Mouse (Mus musculus) CH12.LX (cell line): ENCODE data around the gene Olfr96. TPM values are rescaled to one million over a fixed set of nuclear protein-coding genes. Genes with fewer than 3 reads are reported as not detected.
A peak's percentile ranks its signal among the peaks of the same experiment; 100 is the strongest.

ENCODE experiments used
- DNase-seq: peaks from one replicate; pipeline ENCODE4 v3.0.0-alpha.2; 2013; ENCODE audit errors: extremely low read depth
- H3K27ac ChIP-seq: 2 replicates; pipeline ENCODE4 v1.5.1; 2012; ENCODE audit warnings: low read depth, mild to moderate bottlenecking, control low read depth, moderate library complexity; ENCODE audit not compliant: insufficient read depth
- H3K27me3 ChIP-seq: replicated peaks from 2 replicates; pipeline ENCODE3; 2012; ENCODE audit warnings: inconsistent platforms
- H3K36me3 ChIP-seq, 2 experiments: replicated peaks in 1 of 2; 2 replicates each; pipeline versions ENCODE3 to v1.6.1; 2012; ENCODE audit warnings: inconsistent platforms in 1 of 2, low read length in 1 of 2, mild to moderate bottlenecking in 1 of 2, mixed read lengths in 1 of 2, moderate library complexity in 1 of 2; ENCODE audit not compliant: control insufficient read depth in 1 of 2, insufficient read depth in 1 of 2
- H3K4me1 ChIP-seq, 2 experiments: 2 replicates each; pipeline ENCODE4 v1.6.1; 2012; ENCODE audit warnings: inconsistent platforms in 1 of 2, moderate library complexity in 1 of 2; ENCODE audit not compliant: insufficient read depth in 2 of 2, control insufficient read depth in 1 of 2
- H3K4me2 ChIP-seq: 2 replicates; pipeline ENCODE4 v1.6.1; 2012; ENCODE audit warnings: low read depth, mild to moderate bottlenecking, control low read depth; ENCODE audit not compliant: poor library complexity, insufficient read depth, severe bottlenecking
- H3K4me3 ChIP-seq, 3 experiments: fragments of 150-350 bp in 1 of 3; sonication (generic) in 1 of 3; replicated peaks in 1 of 3; 2 replicates each; pipeline versions ENCODE3 to v1.5.1; 2011 to 2012; ENCODE audit warnings: low read depth in 2 of 3, low read length in 2 of 3, mild to moderate bottlenecking in 2 of 3, moderate library complexity in 2 of 3, control low read depth in 1 of 3, improper control_type of control experiment in 1 of 3, inconsistent platforms in 1 of 3, mixed read lengths in 1 of 3; ENCODE audit not compliant: poor library complexity in 1 of 3
- H3K79me2 ChIP-seq: replicated peaks from 2 replicates; pipeline ENCODE4 v1.6.1; 2012; ENCODE audit warnings: mild to moderate bottlenecking, moderate library complexity; ENCODE audit not compliant: control insufficient read depth, poor library complexity, insufficient read depth, severe bottlenecking; ENCODE audit errors: extremely low read depth
- H3K9ac ChIP-seq: 2 replicates; pipeline ENCODE4 v1.6.1; 2012; ENCODE audit warnings: low read depth, mild to moderate bottlenecking, control low read depth, moderate library complexity; ENCODE audit not compliant: insufficient read depth
- H3K9me3 ChIP-seq: replicated peaks from 2 replicates; pipeline ENCODE3; 2012; ENCODE audit warnings: low read length, inconsistent platforms, mixed read lengths
- BHLHE40 ChIP-seq: IDR thresholded peaks from 2 replicates; pipeline ENCODE4 v1.6.1; 2011; ENCODE audit warnings: mild to moderate bottlenecking, low read depth, low read length, improper control_type of control experiment
- CHD2 ChIP-seq: IDR thresholded peaks from 2 replicates; pipeline ENCODE4 v1.6.1; 2011; ENCODE audit warnings: low read length, improper control_type of control experiment
- CTCF ChIP-seq, 2 experiments: IDR thresholded peaks in 1 of 2; conservative IDR thresholded peaks in 1 of 2; 2 replicates each; pipeline ENCODE4 v1.5.1; 2011 to 2012; ENCODE audit warnings: low read depth in 2 of 2, low read length in 2 of 2, improper control_type of control experiment in 1 of 2, inconsistent platforms in 1 of 2, mild to moderate bottlenecking in 1 of 2, moderate library complexity in 1 of 2
- E2F4 ChIP-seq: IDR thresholded peaks from 2 replicates; pipeline ENCODE4 v1.6.1; 2011; ENCODE audit warnings: low read depth, low read length, improper control_type of control experiment; ENCODE audit not compliant: insufficient replicate concordance
- ELF1 ChIP-seq: IDR thresholded peaks from 2 replicates; pipeline ENCODE4 v1.6.1; 2014; ENCODE audit warnings: low read depth, mild to moderate bottlenecking, inconsistent platforms, low read length, improper control_type of control experiment
- EP300 ChIP-seq: IDR thresholded peaks from 2 replicates; pipeline ENCODE4 v1.6.1; 2011; ENCODE audit warnings: low read length, improper control_type of control experiment
- ETS1 ChIP-seq: conservative IDR thresholded peaks from 2 replicates; pipeline ENCODE4 v1.6.1; 2012; ENCODE audit warnings: low read depth, mild to moderate bottlenecking, inconsistent platforms, low read length, improper control_type of control experiment, moderate library complexity
- GABPA ChIP-seq: IDR thresholded peaks from 2 replicates; pipeline ENCODE4 v1.6.1; 2012; ENCODE audit warnings: low read depth, low read length, improper control_type of control experiment, inconsistent platforms; ENCODE audit not compliant: insufficient replicate concordance
- HCFC1 ChIP-seq: IDR thresholded peaks from 2 replicates; pipeline ENCODE4 v1.6.1; 2012; ENCODE audit warnings: low read depth, mild to moderate bottlenecking, inconsistent platforms, low read length, improper control_type of control experiment
- IRF4 ChIP-seq: IDR thresholded peaks from 2 replicates; pipeline ENCODE4 v1.6.1; 2014; ENCODE audit warnings: low read depth, mild to moderate bottlenecking, inconsistent platforms, low read length, improper control_type of control experiment
- JUND ChIP-seq: conservative IDR thresholded peaks from 2 replicates; pipeline ENCODE4 v1.6.1; 2011; ENCODE audit warnings: low read depth, low read length, improper control_type of control experiment
- MAFK ChIP-seq: IDR thresholded peaks from 2 replicates; pipeline ENCODE4 v1.6.1; 2011; ENCODE audit warnings: low read length, improper control_type of control experiment; ENCODE audit not compliant: insufficient replicate concordance
- MAX ChIP-seq: IDR thresholded peaks from 2 replicates; pipeline ENCODE4 v1.6.1; 2011; ENCODE audit warnings: low read length, improper control_type of control experiment
- MEF2A ChIP-seq: IDR thresholded peaks from 2 replicates; pipeline ENCODE4 v1.6.1; 2014; ENCODE audit warnings: low read depth, mild to moderate bottlenecking, inconsistent platforms, low read length, improper control_type of control experiment, borderline replicate concordance
- NELFE ChIP-seq: IDR thresholded peaks from 2 replicates; pipeline ENCODE4 v1.6.1; 2011; ENCODE audit warnings: low read depth, low read length, improper control_type of control experiment
- NRF1 ChIP-seq: IDR thresholded peaks from 2 replicates; pipeline ENCODE4 v1.6.1; 2014; ENCODE audit warnings: low read depth, mild to moderate bottlenecking, inconsistent platforms, low read length, improper control_type of control experiment, moderate library complexity
- PAX5 ChIP-seq: IDR thresholded peaks from 2 replicates; pipeline ENCODE4 v1.6.1; 2012; ENCODE audit warnings: low read length, inconsistent platforms, mixed read lengths
- POLR2A ChIP-seq: IDR thresholded peaks from 2 replicates; pipeline ENCODE4 v1.6.1; 2011; ENCODE audit warnings: low read depth, mild to moderate bottlenecking, improper control_type of control experiment, low read length
- POLR2AphosphoS2 ChIP-seq: IDR thresholded peaks from 2 replicates; pipeline ENCODE4 v1.6.1; 2011; ENCODE audit warnings: low read depth, low read length, improper control_type of control experiment
- RCOR1 ChIP-seq: conservative IDR thresholded peaks from 2 replicates; pipeline ENCODE4 v1.6.1; 2012; ENCODE audit warnings: low read depth, mild to moderate bottlenecking, inconsistent platforms, low read length, improper control_type of control experiment
- SMC3 ChIP-seq: IDR thresholded peaks from 2 replicates; pipeline ENCODE4 v1.6.1; 2011; ENCODE audit warnings: low read depth, low read length, improper control_type of control experiment
- TBP ChIP-seq: conservative IDR thresholded peaks from 2 replicates; pipeline ENCODE4 v1.6.1; 2011; ENCODE audit warnings: low read depth, low read length, improper control_type of control experiment
- TCF12 ChIP-seq: IDR thresholded peaks from 2 replicates; pipeline ENCODE4 v1.6.1; 2014; ENCODE audit warnings: low read depth, mild to moderate bottlenecking, inconsistent platforms, low read length, improper control_type of control experiment
- UBTF ChIP-seq: IDR thresholded peaks from 2 replicates; pipeline ENCODE4 v1.6.1; 2012; ENCODE audit warnings: low read depth, mild to moderate bottlenecking, inconsistent platforms, low read length, improper control_type of control experiment, moderate library complexity
- USF1 ChIP-seq: IDR thresholded peaks from 2 replicates; pipeline ENCODE4 v1.6.1; 2014; ENCODE audit warnings: low read depth, mild to moderate bottlenecking, inconsistent platforms, low read length, improper control_type of control experiment
- ZC3H11A ChIP-seq: IDR thresholded peaks from 2 replicates; pipeline ENCODE4 v1.6.1; 2012; ENCODE audit warnings: low read depth, mild to moderate bottlenecking, inconsistent platforms, low read length, improper control_type of control experiment
- ZKSCAN1 ChIP-seq: IDR thresholded peaks from 2 replicates; pipeline ENCODE4 v1.6.1; 2012; ENCODE audit warnings: low read depth, inconsistent platforms, low read length, improper control_type of control experiment, borderline replicate concordance
- ZMIZ1 ChIP-seq: IDR thresholded peaks from 2 replicates; pipeline ENCODE4 v1.6.1; 2012; ENCODE audit warnings: low read depth, mild to moderate bottlenecking, inconsistent platforms, low read length, improper control_type of control experiment
- ZNF384 ChIP-seq: IDR thresholded peaks from 2 replicates; pipeline ENCODE4 v1.6.1; 2012; ENCODE audit warnings: low read depth, low read length, improper control_type of control experiment, inconsistent platforms
- dilution Hi-C: fragments of 300-500 bp; cut with MboI; formaldehyde crosslinking; loops from 2 replicates; pipeline ENCODE4 v1.14.3; 2020; ENCODE audit warnings: low sequenced_read_pairs; ENCODE audit not compliant: extremely low pct_unique_long_range_greater_than_20kb, extremely low pct_ligation_motif_present
- in situ Hi-C: fragments of 300-500 bp; cut with MboI; formaldehyde crosslinking; loops from 3 replicates; pipeline ENCODE4 v1.14.3; 2019; ENCODE audit warnings: low sequenced_read_pairs, low pct_ligation_motif_present, low pct_unique_long_range_greater_than_20kb, mixed read lengths
- polyA plus RNA-seq: library from polyadenylated mRNA; unstranded; fragments of >175 nt; gene quantifications from 2 replicates; pipeline ENCODE4 v1.2.1, GENCODE M21; 2012; ENCODE audit warnings: low read depth; ENCODE audit not compliant: insufficient read length
- total RNA-seq, 2 experiments: library from RNA; depleted of rRNA; stranded (reverse); fragments of 300-350 nt in 1 of 2; fragments of >200 nt in 1 of 2; gene quantifications; 2 replicates each; pipeline ENCODE4 v1.2.3; 2012 to 2014

Gene Olfr96
- total and polyA plus RNA-seq, 3 experiments, result not detected

DNA sequence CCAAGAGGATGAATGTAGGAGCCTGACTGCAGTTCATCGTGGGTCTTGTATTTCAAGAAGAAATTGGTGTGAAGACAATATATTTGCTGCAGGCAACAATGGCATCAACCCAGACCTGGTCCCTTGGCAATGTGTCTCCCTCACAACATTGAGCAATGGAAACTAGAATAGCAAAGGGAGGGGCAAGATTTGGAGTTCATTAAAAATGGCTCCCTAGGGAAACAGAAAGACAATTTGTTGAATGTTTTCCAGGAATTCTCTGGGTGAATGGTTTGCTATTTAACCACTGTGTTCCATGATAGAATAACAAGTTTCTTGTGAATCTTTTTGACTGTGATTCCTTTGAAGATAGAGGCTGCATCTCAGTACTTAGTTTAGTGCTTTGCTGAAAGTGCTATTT is 43.7 kb downstream of the Olfr96 start, which contains the start of gene Olfr98:
Gene Olfr98, minus strand, starts transcription at position 124 of the 400 bp plus-strand sequence.
- Histone ChIP-seq H3K9ac (no peak within 1 kb of the TSS), H3K9me3 (no peaks in the 10 kb centered on the region)
- in situ Hi-C loops, result no loop called here

DNA sequence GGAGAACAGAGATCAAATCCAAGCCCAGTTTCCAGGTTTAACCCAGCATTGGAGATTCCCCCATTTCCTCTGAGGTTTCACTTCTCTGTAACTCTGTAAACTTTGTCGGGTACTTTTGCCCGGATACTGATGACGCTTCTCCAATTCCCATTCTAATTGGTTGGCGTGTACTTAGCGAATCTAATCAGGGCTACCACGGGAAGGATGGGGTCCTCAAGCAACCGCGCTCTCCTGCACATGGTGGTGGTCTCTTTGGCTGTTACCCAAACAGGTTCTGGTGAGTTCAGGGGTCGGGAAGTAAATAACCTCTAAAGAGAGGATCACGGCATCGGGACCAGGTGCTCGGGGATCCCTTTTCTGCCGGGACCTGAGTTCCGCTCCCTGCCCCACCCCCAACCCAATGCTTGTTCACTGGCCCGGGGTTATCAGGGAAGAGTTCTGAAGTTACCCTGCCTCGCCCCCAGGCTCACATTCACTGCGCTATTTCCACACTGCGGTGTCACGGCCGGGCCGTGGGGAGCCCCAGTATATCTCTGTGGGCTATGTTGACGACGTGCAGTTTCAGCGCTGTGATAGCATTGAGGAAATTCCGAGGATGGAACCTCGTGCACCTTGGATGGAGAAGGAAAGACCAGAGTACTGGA is 50.2 kb downstream of the Olfr96 start, which contains the start of gene H2-M3:
Gene H2-M3, plus strand, starts transcription at position 163 of the 644 bp plus-strand sequence.
- Histone ChIP-seq H3K4me2 (peak within 1 kb of the TSS; percentile 60), H3K27me3 (no peaks in the 10 kb centered on the region)
- dilution Hi-C loops, result no loop called here
- TF ChIP-seq JUND (peak; percentile 39; the same call in 1 of the 2 replicates), UBTF (no peak), MAFK (no peak), E2F4 (no peak), TBP (peak; percentile 61; the same call in 1 of the 2 replicates), EP300 (peak; percentile 65; the same call in 1 of the 2 replicates), ZC3H11A (no peak), IRF4 (peak; percentile 95), POLR2A (peak; percentile 50), MEF2A (peak; percentile 34; the same call in 1 of the 2 replicates), ELF1 (peak; percentile 39; the same call in 1 of the 2 replicates), MAX (peak; percentile 83), ETS1 (peak; percentile 67), POLR2AphosphoS2 (peak; percentile 58; the same call in 1 of the 2 replicates), HCFC1 (peak; percentile 21; the same call in 1 of the 2 replicates), NELFE (peak; percentile 31; the same call in 1 of the 2 replicates), CHD2 (peak; percentile 98), ZMIZ1 (0 out of 2 replicates have a peak, but pooled peaks have one; percentile 25), TCF12 (peak; percentile 59; the same call in 1 of the 2 replicates), RCOR1 (0 out of 2 replicates have a peak, but pooled peaks have one; percentile 43), BHLHE40 (peak; percentile 21)
- TF ChIP-seq, all 38 proteins: peak for 17
- H3K4me1 ChIP-seq, result peaks cover 6 to 38% of the 10 kb centered on the region in 2 experiments
- in situ Hi-C loops, result no loop called here
- peaks cover 27% of the 10 kb centered on the region for H3K79me2 ChIP-seq
- H3K9ac ChIP-seq, result peak within 1 kb of the TSS; percentile 82
- DNase-seq, result peak; percentile 95
- peak within 1 kb of the TSS; percentile 76 to 90 (median 80) for H3K4me3 ChIP-seq
- peaks cover 21 to 38% of the 10 kb centered on the region in 2 experiments for H3K36me3 ChIP-seq
- no peaks in the 10 kb centered on the region for H3K9me3 ChIP-seq
- H3K27ac ChIP-seq, result peak within 1 kb of the TSS; percentile 86

More for the DNA sequence above, 43.7 kb downstream of the Olfr96 start, which contains the start of gene Olfr98:
- no peaks in the 10 kb centered on the region for H3K27me3 ChIP-seq
- no peak for TF ChIP-seq NRF1
- no peak for TF ChIP-seq GABPA
- no peak for TF ChIP-seq CTCF (conservative IDR thresholded peaks at IDR 0.05 in 1 of 2, IDR thresholded peaks at IDR 0.05 in 1 of 2; ENCODE audit: low read depth in 2 of 2, low read length in 2 of 2)
- no peak for TF ChIP-seq ZNF384
- no peak for TF ChIP-seq PAX5
- no peak for TF ChIP-seq CHD2
- TF ChIP-seq ZKSCAN1, result no peak
- TF ChIP-seq SMC3, result no peak
- no peak for TF ChIP-seq E2F4
- TF ChIP-seq USF1, result no peak
- TF ChIP-seq ZC3H11A, result no peak
- dilution Hi-C loops, result no loop called here
- no peak within 1 kb of the TSS for H3K4me3 ChIP-seq
- H3K27ac ChIP-seq, result no peak within 1 kb of the TSS
- no peaks in the 10 kb centered on the region for H3K79me2 ChIP-seq
- no peak for DNase-seq
- no peak within 1 kb of the TSS for H3K4me2 ChIP-seq
- H3K36me3 ChIP-seq, result no peaks in the 10 kb centered on the region
- H3K4me1 ChIP-seq, result no peaks in the 10 kb centered on the region
